Mouse (Mus musculus): ENCODE results near the gene Dkk3. TPM values are rescaled to one million over a fixed set of nuclear protein-coding genes. Genes with fewer than 3 reads are reported as not detected.

The Dkk3 gene
- 59.8 and 101 TPM in 2 replicates for polyA plus RNA-seq (2016; fragmentation: Nextera tagmentation; extraction: Ambion mirVana)

- no peaks in the 10 kb centered on the region; the same call in 1 of the 2 replicates for H3K36me3 ChIP-seq
- H3K27ac ChIP-seq, result peak within 1 kb of the TSS; percentile 90
- H3K4me3 ChIP-seq, result peak within 1 kb of the TSS; percentile 81
- no peaks in the 10 kb centered on the region for H3K9me3 ChIP-seq
- peaks cover 17% of the 10 kb centered on the region; the same call in 1 of the 2 replicates for H3K27me3 ChIP-seq (ENCODE audit: insufficient read depth, poor library complexity, severe bottlenecking)
- 3% methylated on average over 21 of the region's 21 CpGs for WGBS
- peaks cover 54% of the 10 kb centered on the region for H3K4me1 ChIP-seq
- DNase-seq (ENCODE audit: low spot score), result peak; percentile 81
Measured at GRCm38 (mm10) chr7:112158942-112159341, at the start of gene Dkk3. Gene Dkk3 (minus strand): TSS chr7:112159057.

GRCm38 (mm10) chr7:112207717-112208116 lies 48.9 kb upstream of the Dkk3 start:
- peak overlapping the region; percentile 72; the same call in 1 of the 2 replicates for H3K27ac ChIP-seq
- 81% methylated on average over 6 of the region's 6 CpGs for WGBS

GRCm38 (mm10) chr7:112205513-112205912 lies 46.7 kb upstream of the Dkk3 start:
- Histone ChIP-seq H3K27ac (peak overlapping the region; percentile 86; the same call in 1 of the 2 replicates), H3K4me3 (no peak overlapping the region), H3K36me3 (no peaks in the 10 kb centered on the region), H3K9me3 (no peaks in the 10 kb centered on the region), H3K4me1 (peaks cover 50% of the 10 kb centered on the region), H3K27me3 (ENCODE audit: insufficient read depth, poor library complexity, severe bottlenecking) (no peaks in the 10 kb centered on the region)
- DNase-seq (ENCODE audit: low spot score), result no peak
- 88% methylated on average over 6 of the region's 6 CpGs for WGBS

More at GRCm38 (mm10) chr7:112207717-112208116, 48.9 kb upstream of the Dkk3 start:
- Histone ChIP-seq H3K9me3 (no peaks in the 10 kb centered on the region), H3K4me3 (no peak overlapping the region), H3K27me3 (ENCODE audit: insufficient read depth, poor library complexity, severe bottlenecking) (no peaks in the 10 kb centered on the region), H3K36me3 (no peaks in the 10 kb centered on the region), H3K4me1 (peaks cover 49% of the 10 kb centered on the region)
- DNase-seq (ENCODE audit: low spot score), result no peak

GRCm38 (mm10) chr7:112204380-112204963 lies 45.6 kb upstream of the Dkk3 start:
- 30% methylated on average over 6 of the region's 6 CpGs for WGBS
- H3K4me1 ChIP-seq, result peaks cover 43% of the 10 kb centered on the region
- H3K27me3 ChIP-seq (ENCODE audit: insufficient read depth, poor library complexity, severe bottlenecking), result no peaks in the 10 kb centered on the region
- H3K27ac ChIP-seq, result peak overlapping the region; percentile 86
- no peaks in the 10 kb centered on the region for H3K9me3 ChIP-seq
- no peak for DNase-seq (ENCODE audit: low spot score)
- no peak overlapping the region for H3K4me3 ChIP-seq
- no peaks in the 10 kb centered on the region for H3K36me3 ChIP-seq

GRCm38 (mm10) chr7:112203937-112204336 lies 45.1 kb upstream of the Dkk3 start:
- no peak for DNase-seq (ENCODE audit: low spot score)
- Histone ChIP-seq H3K36me3 (no peaks in the 10 kb centered on the region), H3K27ac (peak overlapping the region; percentile 86), H3K27me3 (ENCODE audit: insufficient read depth, poor library complexity, severe bottlenecking) (no peaks in the 10 kb centered on the region), H3K4me3 (no peak overlapping the region), H3K4me1 (peaks cover 38% of the 10 kb centered on the region), H3K9me3 (no peaks in the 10 kb centered on the region)
- 73% methylated on average over 5 of the region's 5 CpGs for WGBS

- H3K4me1 ChIP-seq, result peaks cover 31% of the 10 kb centered on the region
- no peaks in the 10 kb centered on the region for H3K27me3 ChIP-seq (ENCODE audit: insufficient read depth, poor library complexity, severe bottlenecking)
- H3K36me3 ChIP-seq, result no peaks in the 10 kb centered on the region
- no peak for DNase-seq (ENCODE audit: low spot score)
- no peak overlapping the region for H3K4me3 ChIP-seq
- H3K9me3 ChIP-seq, result no peaks in the 10 kb centered on the region
- WGBS, result 76% methylated on average over 5 of the region's 5 CpGs
- peak overlapping the region; percentile 52; the same call in 1 of the 2 replicates for H3K27ac ChIP-seq
Measured at GRCm38 (mm10) chr7:112202843-112203242, 44.0 kb upstream of the Dkk3 start.

- DNase-seq (ENCODE audit: low spot score), result no peak
- Histone ChIP-seq H3K27ac (peak overlapping the region; percentile 52; the same call in 1 of the 2 replicates), H3K36me3 (no peaks in the 10 kb centered on the region), H3K27me3 (ENCODE audit: insufficient read depth, poor library complexity, severe bottlenecking) (no peaks in the 10 kb centered on the region), H3K4me3 (no peak overlapping the region), H3K4me1 (peaks cover 36% of the 10 kb centered on the region), H3K9me3 (no peaks in the 10 kb centered on the region)
- WGBS, result 40% methylated on average over 4 of the region's 4 CpGs
Measured at GRCm38 (mm10) chr7:112202194-112202593, 43.3 kb upstream of the Dkk3 start.

GRCm38 (mm10) chr7:112200761-112201160 lies 41.9 kb upstream of the Dkk3 start:
- peaks cover 36% of the 10 kb centered on the region for H3K4me1 ChIP-seq
- H3K36me3 ChIP-seq, result no peaks in the 10 kb centered on the region
- H3K9me3 ChIP-seq, result no peaks in the 10 kb centered on the region
- H3K27ac ChIP-seq, result peak overlapping the region; percentile 18; the same call in 1 of the 2 replicates
- peak; percentile 62 for DNase-seq (ENCODE audit: low spot score)
- no peak overlapping the region for H3K4me3 ChIP-seq
- no peaks in the 10 kb centered on the region for H3K27me3 ChIP-seq (ENCODE audit: insufficient read depth, poor library complexity, severe bottlenecking)
- WGBS, result 48% methylated on average over 4 of the region's 4 CpGs

- Histone ChIP-seq H3K27me3 (ENCODE audit: insufficient read depth, poor library complexity, severe bottlenecking) (no peaks in the 10 kb centered on the region), H3K4me1 (peaks cover 28% of the 10 kb centered on the region), H3K9me3 (no peaks in the 10 kb centered on the region), H3K4me3 (no peak overlapping the region), H3K36me3 (no peaks in the 10 kb centered on the region), H3K27ac (no peak overlapping the region)
- 68% methylated on average over 3 of the region's 3 CpGs for WGBS
- DNase-seq (ENCODE audit: low spot score), result no peak
Measured at GRCm38 (mm10) chr7:112199343-112199742, 40.5 kb upstream of the Dkk3 start.

- Histone ChIP-seq H3K27ac (0 out of 2 replicates have a peak overlapping the region, but pooled peaks have one; percentile 26), H3K4me1 (peaks cover 19% of the 10 kb centered on the region), H3K9me3 (no peaks in the 10 kb centered on the region), H3K4me3 (no peak overlapping the region), H3K27me3 (ENCODE audit: insufficient read depth, poor library complexity, severe bottlenecking) (no peaks in the 10 kb centered on the region), H3K36me3 (no peaks in the 10 kb centered on the region)
- no peak for DNase-seq (ENCODE audit: low spot score)
- WGBS, result 76% methylated on average over 8 of the region's 8 CpGs
Measured at GRCm38 (mm10) chr7:112197461-112197860, 38.6 kb upstream of the Dkk3 start.

GRCm38 (mm10) chr7:112194286-112194685 lies 35.4 kb upstream of the Dkk3 start:
- Histone ChIP-seq H3K4me3 (no peak overlapping the region), H3K27me3 (ENCODE audit: insufficient read depth, poor library complexity, severe bottlenecking) (no peaks in the 10 kb centered on the region), H3K4me1 (peaks cover 14% of the 10 kb centered on the region), H3K9me3 (no peaks in the 10 kb centered on the region), H3K27ac (peak overlapping the region; percentile 29; the same call in 1 of the 2 replicates), H3K36me3 (no peaks in the 10 kb centered on the region)
- 79% methylated on average over 5 of the region's 5 CpGs for WGBS
- DNase-seq (ENCODE audit: low spot score), result no peak

GRCm38 (mm10) chr7:112192778-112193177 lies 33.9 kb upstream of the Dkk3 start:
- H3K4me3 ChIP-seq, result no peak overlapping the region
- H3K36me3 ChIP-seq, result no peaks in the 10 kb centered on the region
- H3K27me3 ChIP-seq (ENCODE audit: insufficient read depth, poor library complexity, severe bottlenecking), result no peaks in the 10 kb centered on the region
- no peaks in the 10 kb centered on the region for H3K9me3 ChIP-seq
- peaks cover 25% of the 10 kb centered on the region for H3K4me1 ChIP-seq
- no peak overlapping the region for H3K27ac ChIP-seq
- WGBS, result 81% methylated on average over 5 of the region's 5 CpGs
- no peak for DNase-seq (ENCODE audit: low spot score)

- Histone ChIP-seq H3K4me1 (peaks cover 26% of the 10 kb centered on the region), H3K36me3 (no peaks in the 10 kb centered on the region), H3K27me3 (ENCODE audit: insufficient read depth, poor library complexity, severe bottlenecking) (no peaks in the 10 kb centered on the region), H3K9me3 (no peaks in the 10 kb centered on the region), H3K27ac (peak overlapping the region; percentile 24; the same call in 1 of the 2 replicates), H3K4me3 (no peak overlapping the region)
- no peak for DNase-seq (ENCODE audit: low spot score)
- 81% methylated on average over 4 of the region's 4 CpGs for WGBS
Measured at GRCm38 (mm10) chr7:112192237-112192636, 33.4 kb upstream of the Dkk3 start.

All from heart, embryonic 10.5 days (tissue).